Mouse (Mus musculus) CD4-positive, CD25-positive, alpha-beta regulatory T cell, adult 2 months (primary cell): Measurements from ENCODE around the gene Chil1.

Experiments used
- DNase-seq: peaks from one replicate; pipeline ENCODE4 v3.0.0-alpha.2; 2012; ENCODE audit warnings: low read depth, low spot score

Chil1 gene

GRCm38 (mm10) chr1:134205296-134206018, 23.5 kb downstream of the Chil1 start:
- no peak for DNase-seq

- DNase-seq: no peak
These were observed 24.1 kb downstream of the Chil1 start for GRCm38 (mm10) chr1:134206085-134206484.

GRCm38 (mm10) chr1:134210179-134210755, 28.3 kb downstream of the Chil1 start:
- DNase-seq: no peak

- no peak for DNase-seq
These were observed 29.1 kb downstream of the Chil1 start for GRCm38 (mm10) chr1:134211043-134211442.

GRCm38 (mm10) chr1:134211631-134212030, 29.7 kb downstream of the Chil1 start:
- DNase-seq: no peak

GRCm38 (mm10) chr1:134212351-134212750, 30.4 kb downstream of the Chil1 start:
- no peak for DNase-seq

GRCm38 (mm10) chr1:134213405-134213804, 31.4 kb downstream of the Chil1 start:
- DNase-seq: no peak

GRCm38 (mm10) chr1:134215059-134215458, 33.1 kb downstream of the Chil1 start:
- no peak for DNase-seq

- DNase-seq: no peak
These were observed 34.0 kb downstream of the Chil1 start for GRCm38 (mm10) chr1:134215751-134216628.

GRCm38 (mm10) chr1:134216629-134216971, 34.6 kb downstream of the Chil1 start:
- no peak for DNase-seq

GRCm38 (mm10) chr1:134217028-134217481, 35.1 kb downstream of the Chil1 start:
- DNase-seq: no peak

- DNase-seq: no peak
These were observed 36.0 kb downstream of the Chil1 start for GRCm38 (mm10) chr1:134217942-134218341.

GRCm38 (mm10) chr1:134219608-134220007, 37.6 kb downstream of the Chil1 start:
- DNase-seq: no peak

- no peak for DNase-seq
These were observed 39.2 kb downstream of the Chil1 start for GRCm38 (mm10) chr1:134221172-134221571.

- no peak for DNase-seq
These were observed 40.4 kb downstream of the Chil1 start for GRCm38 (mm10) chr1:134222122-134223055.

GRCm38 (mm10) chr1:134224649-134225227, 42.8 kb downstream of the Chil1 start:
- DNase-seq: no peak

GRCm38 (mm10) chr1:134225375-134225774, 43.4 kb downstream of the Chil1 start:
- DNase-seq: no peak

GRCm38 (mm10) chr1:134226739-134227138, 44.8 kb downstream of the Chil1 start:
- no peak for DNase-seq

- DNase-seq: no peak
These were observed 48.0 kb downstream of the Chil1 start for GRCm38 (mm10) chr1:134229806-134230575.

- DNase-seq: no peak
These were observed 48.8 kb downstream of the Chil1 start for GRCm38 (mm10) chr1:134230638-134231228.
